Mouse (Mus musculus): ENCODE measurements around the gene Palld. TPM values are rescaled to one million over a fixed set of nuclear protein-coding genes. Genes with fewer than 3 reads are reported as not detected.

The Palld gene
- polyA plus RNA-seq, 1 experiment from 2014 or later: 48.3 TPM

DNA sequence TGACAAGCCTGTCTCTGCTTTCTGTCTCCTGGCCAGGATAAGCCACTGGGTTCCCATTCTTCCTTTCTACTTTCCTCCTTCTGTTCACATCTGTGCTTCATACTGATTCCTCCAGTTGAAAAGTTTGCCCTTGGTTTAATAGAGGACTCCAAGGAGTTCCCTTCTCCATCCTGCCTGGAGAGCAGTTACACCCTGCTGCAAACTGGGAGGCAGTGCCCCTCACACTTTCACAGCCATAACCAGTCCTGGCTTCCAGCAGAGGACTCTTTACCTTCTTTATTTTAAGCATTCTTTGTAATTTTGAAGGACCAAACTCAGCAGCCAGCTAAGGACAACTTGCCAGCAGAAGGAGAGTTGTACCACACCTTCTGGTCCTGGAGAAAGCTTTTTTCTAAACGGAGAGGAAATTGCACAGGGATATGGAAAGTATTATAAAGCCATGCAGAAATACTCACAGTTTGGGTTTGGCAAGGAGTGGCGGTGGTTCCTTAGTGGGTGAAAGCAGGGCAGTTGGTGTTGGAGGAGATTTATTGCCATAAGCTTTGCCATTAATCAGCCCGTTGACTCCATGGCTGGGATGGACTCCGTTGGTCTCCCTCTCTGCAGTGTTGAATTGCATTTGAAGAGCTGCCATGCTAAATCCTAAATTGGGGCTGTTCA, 218.1 kb downstream of the Palld start:
- Histone ChIP-seq H3K27ac (ENCODE audit: low read depth, low read length) (no peak overlapping the region), H3K36me3 (ENCODE audit: control insufficient read depth, insufficient read depth, low read length) (no peaks in the 10 kb centered on the region)
- WGBS: 90% methylated on average over 4 of the region's 4 CpGs

DNA sequence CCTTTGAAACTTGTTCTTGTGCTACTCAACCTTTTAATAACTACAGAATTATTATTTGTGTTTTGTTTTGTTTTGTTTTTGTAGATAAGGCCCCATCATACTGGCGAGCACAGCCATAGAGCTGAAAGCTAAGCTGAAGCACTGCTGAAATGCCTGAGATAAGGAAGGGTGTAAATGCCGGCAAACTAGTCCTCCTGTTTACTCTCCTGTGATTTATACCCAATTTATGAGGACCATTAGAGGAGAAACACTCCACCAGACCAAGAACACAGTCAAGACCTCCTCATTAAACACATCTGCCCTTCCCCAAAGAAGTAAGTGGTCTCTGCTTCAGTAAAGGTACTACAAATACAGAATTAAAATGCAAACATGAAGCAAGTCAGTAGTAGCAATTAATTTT, 219.6 kb downstream of the Palld start:
- no peak overlapping the region for H3K9ac ChIP-seq (ENCODE audit: low read depth, low read length)
- H3K4me3 ChIP-seq (ENCODE audit: low read depth, low read length): no peak overlapping the region
- no peaks in the 10 kb centered on the region for H3K36me3 ChIP-seq (ENCODE audit: control insufficient read depth, insufficient read depth, low read length)
- DNase-seq (ENCODE audit: low spot score): no peak
- ATAC-seq (ENCODE audit: low FRiP score): no peak
- no peaks in the 10 kb centered on the region for H3K27me3 ChIP-seq (ENCODE audit: control insufficient read depth, insufficient read depth, low read length)
- no peaks in the 10 kb centered on the region for H3K9me3 ChIP-seq (ENCODE audit: control insufficient read depth, low read length)
- WGBS: 94% methylated on average over 2 of the region's 2 CpGs
- no peak overlapping the region for H3K27ac ChIP-seq (ENCODE audit: low read depth, low read length)
- no peak overlapping the region for H3K4me2 ChIP-seq (replicated peaks; ENCODE audit: low read depth, low read length)
- H3K4me1 ChIP-seq (replicated peaks; ENCODE audit: control insufficient read depth, insufficient read depth, low read length): no peaks in the 10 kb centered on the region

More for the DNA sequence above, 218.1 kb downstream of the Palld start:
- H3K27me3 ChIP-seq (ENCODE audit: control insufficient read depth, insufficient read depth, low read length): no peaks in the 10 kb centered on the region
- no peaks in the 10 kb centered on the region for H3K9me3 ChIP-seq (ENCODE audit: control insufficient read depth, low read length)
- H3K4me1 ChIP-seq (replicated peaks; ENCODE audit: control insufficient read depth, insufficient read depth, low read length): no peaks in the 10 kb centered on the region
- ATAC-seq (ENCODE audit: low FRiP score) (no peak), DNase-seq (ENCODE audit: low spot score) (no peak)
- no peak overlapping the region for H3K4me2 ChIP-seq (replicated peaks; ENCODE audit: low read depth, low read length)
- H3K4me3 ChIP-seq (ENCODE audit: low read depth, low read length): no peak overlapping the region
- H3K9ac ChIP-seq (ENCODE audit: low read depth, low read length): no peak overlapping the region

- Histone ChIP-seq H3K27ac (ENCODE audit: low read depth, low read length) (no peak overlapping the region), H3K27me3 (ENCODE audit: control insufficient read depth, insufficient read depth, low read length) (no peaks in the 10 kb centered on the region), H3K9ac (ENCODE audit: low read depth, low read length) (no peak overlapping the region), H3K36me3 (ENCODE audit: control insufficient read depth, insufficient read depth, low read length) (no peaks in the 10 kb centered on the region), H3K4me2 (replicated peaks; ENCODE audit: low read depth, low read length) (no peak overlapping the region), H3K4me1 (replicated peaks; ENCODE audit: control insufficient read depth, insufficient read depth, low read length) (no peaks in the 10 kb centered on the region), H3K9me3 (ENCODE audit: control insufficient read depth, low read length) (no peaks in the 10 kb centered on the region), H3K4me3 (ENCODE audit: low read depth, low read length) (no peak overlapping the region)
- ATAC-seq (ENCODE audit: low FRiP score) (no peak), DNase-seq (ENCODE audit: low spot score) (no peak)
- WGBS: 95% methylated on average over 3 of the region's 3 CpGs
These were observed 221.3 kb downstream of the Palld start for GRCm38 (mm10) chr8:61681217-61681616.

DNA sequence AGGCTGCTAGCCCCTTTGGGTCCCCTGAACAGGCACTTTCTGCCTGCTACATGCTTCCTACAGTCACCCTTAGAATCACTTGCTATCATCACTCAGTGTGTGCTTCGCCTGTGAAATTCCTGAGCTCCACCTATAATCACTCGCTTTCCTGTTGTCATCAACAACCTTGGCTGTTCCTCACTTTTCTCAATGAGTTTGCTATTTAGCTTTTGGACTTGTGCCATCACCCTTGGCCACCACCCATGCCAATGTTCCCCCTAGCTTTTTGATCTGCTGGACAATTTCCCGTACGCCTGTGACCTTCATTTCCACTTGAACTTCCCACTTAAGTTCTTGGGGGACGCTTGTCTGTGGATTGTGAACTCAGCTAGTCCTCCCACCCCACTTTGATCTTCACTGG, 225.3 kb downstream of the Palld start:
- WGBS: 92% methylated on average over 5 of the region's 5 CpGs
- no peak overlapping the region for H3K4me2 ChIP-seq (replicated peaks; ENCODE audit: low read depth, low read length)
- no peaks in the 10 kb centered on the region for H3K36me3 ChIP-seq (ENCODE audit: control insufficient read depth, insufficient read depth, low read length)

DNA sequence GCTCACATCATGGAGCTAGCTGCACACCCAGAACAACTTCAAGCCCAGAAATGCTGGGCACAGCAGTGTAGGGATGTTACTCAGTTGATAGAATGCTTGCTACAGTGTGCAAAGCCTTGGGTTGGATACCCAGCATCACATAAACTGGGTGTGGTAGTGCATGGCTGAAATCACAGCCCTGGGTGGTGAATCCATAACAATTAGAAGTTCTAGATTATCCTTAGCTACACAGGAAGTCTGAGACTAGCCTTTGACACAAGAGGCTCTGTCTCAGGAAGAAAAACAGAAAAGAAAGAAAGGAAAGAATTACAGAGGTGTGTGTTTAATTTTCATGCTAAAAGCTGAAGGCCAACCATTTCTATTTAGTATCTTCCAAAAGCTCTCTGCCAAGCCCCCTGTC, 231.3 kb downstream of the Palld start:
- no peaks in the 10 kb centered on the region for H3K27me3 ChIP-seq (ENCODE audit: control insufficient read depth, insufficient read depth, low read length)
- no peak for ATAC-seq (ENCODE audit: low FRiP score)
- no peak overlapping the region for H3K9ac ChIP-seq (ENCODE audit: low read depth, low read length)
- H3K4me1 ChIP-seq (replicated peaks; ENCODE audit: control insufficient read depth, insufficient read depth, low read length): no peaks in the 10 kb centered on the region
- no peak overlapping the region for H3K4me2 ChIP-seq (replicated peaks; ENCODE audit: low read depth, low read length)
- H3K27ac ChIP-seq (ENCODE audit: low read depth, low read length): no peak overlapping the region
- H3K4me3 ChIP-seq (ENCODE audit: low read depth, low read length): no peak overlapping the region
- DNase-seq (ENCODE audit: low spot score): no peak
- H3K9me3 ChIP-seq (ENCODE audit: control insufficient read depth, low read length): no peaks in the 10 kb centered on the region
- no peaks in the 10 kb centered on the region for H3K36me3 ChIP-seq (ENCODE audit: control insufficient read depth, insufficient read depth, low read length)

More for the DNA sequence above, 225.3 kb downstream of the Palld start:
- H3K4me1 ChIP-seq (replicated peaks; ENCODE audit: control insufficient read depth, insufficient read depth, low read length): no peaks in the 10 kb centered on the region
- H3K27me3 ChIP-seq (ENCODE audit: control insufficient read depth, insufficient read depth, low read length): no peaks in the 10 kb centered on the region
- no peak overlapping the region for H3K4me3 ChIP-seq (ENCODE audit: low read depth, low read length)
- ATAC-seq (ENCODE audit: low FRiP score) (no peak), DNase-seq (ENCODE audit: low spot score) (no peak)
- no peaks in the 10 kb centered on the region for H3K9me3 ChIP-seq (ENCODE audit: control insufficient read depth, low read length)
- no peak overlapping the region for H3K27ac ChIP-seq (ENCODE audit: low read depth, low read length)
- H3K9ac ChIP-seq (ENCODE audit: low read depth, low read length): no peak overlapping the region

- Histone ChIP-seq H3K9me3 (ENCODE audit: control insufficient read depth, low read length) (no peaks in the 10 kb centered on the region), H3K4me3 (ENCODE audit: low read depth, low read length) (no peak overlapping the region), H3K27ac (ENCODE audit: low read depth, low read length) (no peak overlapping the region), H3K9ac (ENCODE audit: low read depth, low read length) (no peak overlapping the region), H3K36me3 (ENCODE audit: control insufficient read depth, insufficient read depth, low read length) (no peaks in the 10 kb centered on the region), H3K27me3 (ENCODE audit: control insufficient read depth, insufficient read depth, low read length) (no peaks in the 10 kb centered on the region), H3K4me2 (replicated peaks; ENCODE audit: low read depth, low read length) (no peak overlapping the region), H3K4me1 (replicated peaks; ENCODE audit: control insufficient read depth, insufficient read depth, low read length) (no peaks in the 10 kb centered on the region)
- ATAC-seq (ENCODE audit: low FRiP score) (no peak), DNase-seq (ENCODE audit: low spot score) (no peak)
- 53% methylated on average over 4 of the region's 4 CpGs for WGBS
These were observed 232.1 kb downstream of the Palld start for GRCm38 (mm10) chr8:61670376-61670775.

- no peak for DNase-seq (ENCODE audit: low spot score)
- WGBS: 21% methylated on average over 6 of the region's 6 CpGs
- ATAC-seq (ENCODE audit: low FRiP score): no peak
- H3K36me3 ChIP-seq (ENCODE audit: control insufficient read depth, insufficient read depth, low read length): no peaks in the 10 kb centered on the region
- H3K4me1 ChIP-seq (replicated peaks; ENCODE audit: control insufficient read depth, insufficient read depth, low read length): no peaks in the 10 kb centered on the region
- H3K4me2 ChIP-seq (replicated peaks; ENCODE audit: low read depth, low read length): no peak overlapping the region
- no peak overlapping the region for H3K9ac ChIP-seq (ENCODE audit: low read depth, low read length)
- H3K27me3 ChIP-seq (ENCODE audit: control insufficient read depth, insufficient read depth, low read length): no peaks in the 10 kb centered on the region
- no peak overlapping the region for H3K27ac ChIP-seq (ENCODE audit: low read depth, low read length)
- no peak overlapping the region for H3K4me3 ChIP-seq (ENCODE audit: low read depth, low read length)
- H3K9me3 ChIP-seq (ENCODE audit: control insufficient read depth, low read length): no peaks in the 10 kb centered on the region
These were observed 235.6 kb downstream of the Palld start for GRCm38 (mm10) chr8:61666919-61667318.

DNA sequence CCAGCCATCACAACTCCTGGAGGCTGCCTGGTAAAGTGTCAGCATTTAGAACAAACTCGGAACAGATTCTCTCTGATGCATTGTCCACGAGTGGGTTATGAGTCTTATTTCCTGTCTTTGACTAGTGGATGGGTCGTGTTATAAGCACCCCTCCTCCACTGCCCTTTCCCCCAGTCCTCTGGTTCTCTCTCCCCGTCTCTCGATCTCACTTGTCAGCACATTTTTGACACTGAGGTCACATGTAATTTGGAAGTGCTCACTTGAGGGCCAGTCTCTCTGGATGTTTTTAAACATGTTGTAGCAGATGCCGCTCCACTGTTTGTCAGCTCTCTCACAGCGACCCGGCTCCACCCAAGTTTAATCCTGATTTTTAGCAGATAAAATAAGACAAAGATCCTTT, 237.5 kb downstream of the Palld start:
- 60% methylated on average over 8 of the region's 8 CpGs for WGBS
- Histone ChIP-seq H3K9me3 (ENCODE audit: control insufficient read depth, low read length) (no peaks in the 10 kb centered on the region), H3K36me3 (ENCODE audit: control insufficient read depth, insufficient read depth, low read length) (no peaks in the 10 kb centered on the region), H3K27ac (ENCODE audit: low read depth, low read length) (no peak overlapping the region), H3K27me3 (ENCODE audit: control insufficient read depth, insufficient read depth, low read length) (no peaks in the 10 kb centered on the region), H3K4me2 (replicated peaks; ENCODE audit: low read depth, low read length) (no peak overlapping the region), H3K4me1 (replicated peaks; ENCODE audit: control insufficient read depth, insufficient read depth, low read length) (no peaks in the 10 kb centered on the region), H3K9ac (ENCODE audit: low read depth, low read length) (no peak overlapping the region), H3K4me3 (ENCODE audit: low read depth, low read length) (no peak overlapping the region)
- ATAC-seq (ENCODE audit: low FRiP score): no peak
- no peak for DNase-seq (ENCODE audit: low spot score)

DNA sequence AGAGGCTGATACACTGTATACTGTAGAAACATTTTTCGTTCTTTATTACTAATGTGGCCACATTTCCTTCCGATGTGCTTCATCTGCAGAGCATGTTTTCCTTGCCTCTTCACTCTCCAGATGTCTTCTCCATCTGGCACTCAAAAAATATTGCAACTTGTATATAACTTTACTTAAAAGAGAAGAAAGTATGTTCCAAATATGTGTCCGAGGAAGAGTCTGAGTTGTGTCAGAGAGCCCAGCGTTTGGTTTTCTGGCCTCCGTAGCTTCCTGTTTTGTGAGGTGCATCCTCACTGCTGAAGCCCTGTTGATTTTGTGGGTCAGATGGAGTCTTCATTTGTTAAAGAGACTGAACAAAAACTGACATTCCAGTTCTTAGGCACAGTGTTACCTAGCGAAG, 238.3 kb downstream of the Palld start:
- no peak overlapping the region for H3K4me3 ChIP-seq (ENCODE audit: low read depth, low read length)
- no peak overlapping the region for H3K9ac ChIP-seq (ENCODE audit: low read depth, low read length)
- no peaks in the 10 kb centered on the region for H3K9me3 ChIP-seq (ENCODE audit: control insufficient read depth, low read length)
- no peaks in the 10 kb centered on the region for H3K4me1 ChIP-seq (replicated peaks; ENCODE audit: control insufficient read depth, insufficient read depth, low read length)
- ATAC-seq (ENCODE audit: low FRiP score): no peak
- H3K27me3 ChIP-seq (ENCODE audit: control insufficient read depth, insufficient read depth, low read length): no peaks in the 10 kb centered on the region
- H3K36me3 ChIP-seq (ENCODE audit: control insufficient read depth, insufficient read depth, low read length): no peaks in the 10 kb centered on the region
- no peak overlapping the region for H3K4me2 ChIP-seq (replicated peaks; ENCODE audit: low read depth, low read length)
- no peak for DNase-seq (ENCODE audit: low spot score)
- WGBS: 90% methylated on average over 6 of the region's 6 CpGs
- H3K27ac ChIP-seq (ENCODE audit: low read depth, low read length): no peak overlapping the region
